Mouse (Mus musculus) brain, embryonic 14.5 days (tissue): ENCODE measurements around the gene G6pc3.

Experiments
- CTCF ChIP-seq: fragments of 200-500 bp; IDR thresholded peaks from 2 replicates; pipeline ENCODE4 v1.5.1; 2012; ENCODE audit warnings: inconsistent platforms, mild to moderate bottlenecking, moderate library complexity, borderline replicate concordance; ENCODE audit not compliant: insufficient read depth, insufficient read length; ENCODE audit errors: extremely low read depth
- POLR2A ChIP-seq: fragments of 200-500 bp; IDR thresholded peaks from 2 replicates; pipeline ENCODE4 v1.6.1; 2012; ENCODE audit warnings: mild to moderate bottlenecking, inconsistent platforms, borderline replicate concordance; ENCODE audit not compliant: poor library complexity, insufficient read depth, insufficient read length, severe bottlenecking; ENCODE audit errors: extremely low read depth

DNA sequence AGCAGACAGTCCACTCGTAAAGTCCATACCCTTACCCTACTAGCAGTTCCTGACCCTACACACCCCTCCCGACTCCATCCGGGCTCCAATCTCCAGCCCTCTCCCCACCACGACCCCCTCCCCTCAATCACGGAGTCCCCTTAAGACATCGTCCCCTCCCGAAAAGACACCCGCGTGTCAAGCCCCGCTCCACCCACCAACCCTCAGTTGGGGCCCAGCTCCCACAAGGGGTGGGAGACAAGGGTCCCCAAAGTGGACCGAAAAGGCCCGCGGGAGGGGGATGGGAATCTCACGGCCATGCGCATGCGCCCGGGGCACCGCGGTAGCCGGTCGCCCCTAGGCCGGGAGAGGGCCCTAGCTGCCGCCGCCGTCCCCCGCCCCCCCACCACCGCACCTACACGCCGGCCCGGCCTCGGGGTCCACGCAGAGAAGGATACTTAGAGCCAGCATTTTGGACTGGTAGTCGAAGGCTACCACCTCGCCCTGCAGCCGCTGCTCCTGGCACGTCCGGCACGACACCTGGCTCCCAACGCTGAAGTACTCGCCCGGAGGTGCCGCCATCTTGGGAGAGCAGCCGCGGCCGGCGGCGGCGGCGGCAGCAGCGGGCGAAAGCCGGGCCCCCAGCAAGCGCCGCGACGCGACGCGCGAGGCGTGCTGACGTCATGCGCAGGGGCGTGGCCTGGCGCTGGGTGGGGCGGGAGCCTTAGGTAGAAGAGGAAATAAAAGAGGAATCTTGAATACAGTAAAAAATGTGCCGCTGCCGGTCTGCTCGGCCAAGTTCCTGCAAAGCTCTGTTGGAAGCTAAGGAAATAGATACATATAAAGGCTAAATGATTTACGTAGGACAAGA is 4.5 kb upstream of the G6pc3 start, which contains the start of gene Lsm12:
- TF ChIP-seq CTCF (no peak), POLR2A (peak; percentile 94)
